Mouse (Mus musculus) retina, postnatal 7 days (tissue): ENCODE data around the gene Gcnt4.

Experiments
- DNase-seq: peaks from one replicate; pipeline ENCODE4 v3.0.0-alpha.2; 2012; ENCODE audit warnings: low read depth, low spot score

Gene Gcnt4

GRCm38 (mm10) chr13:96990561-96991265 is 66.2 kb downstream of the Gcnt4 start:
- DNase-seq = no peak

- DNase-seq = no peak
These were observed 69.0 kb downstream of the Gcnt4 start for GRCm38 (mm10) chr13:96993291-96993989.

- no peak for DNase-seq
These were observed 70.8 kb downstream of the Gcnt4 start for GRCm38 (mm10) chr13:96995243-96995642.

- no peak for DNase-seq
These were observed 72.6 kb downstream of the Gcnt4 start for GRCm38 (mm10) chr13:96997080-96997479.
